Mouse (Mus musculus) CD4-positive helper T cell, adult 2 months (primary cell): ENCODE measurements around the gene Fbxw4.

Experiments used
- DNase-seq: peaks from one replicate; pipeline ENCODE4 v3.0.0-alpha.2; 2012; ENCODE audit warnings: low read depth, missing footprints, low spot score

Fbxw4 gene

DNA sequence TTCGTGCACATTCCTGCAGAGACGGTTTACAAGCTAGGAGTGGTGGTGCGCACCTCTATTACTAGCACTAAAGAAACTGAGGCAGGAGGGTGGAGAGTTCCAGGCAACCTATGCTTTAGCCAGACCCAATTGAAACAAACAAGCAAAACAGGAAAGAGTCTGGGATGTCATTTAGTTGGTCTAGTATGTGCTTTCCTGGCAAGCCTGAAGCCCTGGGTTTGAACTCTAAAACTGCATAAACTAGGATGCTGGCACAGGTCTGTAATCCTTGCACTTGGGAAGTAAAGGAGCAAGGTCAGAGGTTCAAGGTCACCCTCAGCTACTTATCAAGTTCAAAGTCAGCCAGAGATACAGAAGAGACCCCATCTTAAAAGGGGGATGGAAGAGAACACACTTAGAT lies 118.1 kb downstream of the Fbxw4 start:
- DNase-seq: no peak

DNA sequence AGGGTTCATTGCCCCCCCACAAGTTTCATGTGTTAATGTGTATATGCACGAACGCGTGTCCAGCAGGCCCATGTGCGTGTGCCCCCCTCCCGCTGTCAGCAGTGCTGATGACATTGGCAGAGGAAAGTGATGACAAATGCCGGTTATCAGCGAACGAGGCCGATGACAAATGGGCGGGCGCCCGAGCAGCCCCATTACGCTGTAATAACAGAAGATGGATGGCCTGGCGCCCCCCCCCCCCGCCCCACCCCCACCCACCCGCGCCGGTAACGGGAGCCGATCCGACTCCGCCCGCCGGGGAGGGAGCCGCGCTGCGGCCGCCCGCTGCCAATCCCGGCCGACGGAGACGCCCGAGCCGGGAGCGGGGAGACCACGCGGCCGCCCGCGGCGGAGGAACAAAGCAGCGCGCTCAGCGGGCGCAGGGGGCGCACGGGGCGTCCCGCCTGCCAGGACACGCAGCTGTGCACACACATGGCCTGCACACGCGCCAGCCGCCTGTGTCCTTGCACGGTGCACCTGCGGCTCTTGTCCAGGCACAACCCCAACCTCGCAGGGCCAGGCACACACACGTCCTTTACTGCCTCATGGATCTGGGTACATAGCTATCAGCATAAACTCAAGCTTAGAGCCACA lies 118.6 kb downstream of the Fbxw4 start:
- DNase-seq: peak; percentile 32

DNA sequence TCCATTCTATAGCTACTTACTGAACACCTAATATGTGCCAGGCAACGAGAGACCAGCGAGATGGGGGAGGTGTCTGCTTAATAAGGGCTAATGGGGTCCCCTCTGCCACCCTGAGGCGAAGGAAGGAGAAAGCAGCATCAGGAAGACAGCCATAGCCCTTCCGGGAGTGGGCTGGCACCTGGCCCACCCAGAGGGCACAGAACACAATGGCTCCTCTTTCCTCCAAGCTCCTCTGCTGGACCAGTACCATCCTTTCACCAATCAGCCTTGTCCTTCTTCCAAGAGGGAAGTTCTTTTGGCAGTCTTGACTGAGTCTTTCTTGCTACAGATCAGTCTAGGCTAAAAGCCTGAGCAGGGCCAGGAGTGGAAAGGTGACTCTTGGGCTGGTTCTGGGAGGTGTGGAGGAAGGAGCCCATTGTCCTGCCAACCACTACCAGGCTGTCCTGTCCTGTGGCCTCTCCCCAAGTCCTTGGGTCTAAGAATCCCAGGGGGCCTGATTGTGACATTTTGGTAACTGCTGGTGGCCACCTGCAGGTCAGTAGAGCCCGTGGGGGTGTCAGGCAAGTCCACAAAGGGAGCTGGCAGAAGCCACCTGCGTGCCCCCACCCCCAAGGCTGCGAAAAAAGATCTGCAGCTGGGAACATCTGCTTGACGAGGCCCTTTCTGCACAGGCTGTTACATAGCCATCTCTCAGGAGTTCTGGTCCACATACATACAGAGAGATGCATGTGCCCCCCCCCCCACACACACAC lies 119.3 kb downstream of the Fbxw4 start:
- DNase-seq: no peak

DNA sequence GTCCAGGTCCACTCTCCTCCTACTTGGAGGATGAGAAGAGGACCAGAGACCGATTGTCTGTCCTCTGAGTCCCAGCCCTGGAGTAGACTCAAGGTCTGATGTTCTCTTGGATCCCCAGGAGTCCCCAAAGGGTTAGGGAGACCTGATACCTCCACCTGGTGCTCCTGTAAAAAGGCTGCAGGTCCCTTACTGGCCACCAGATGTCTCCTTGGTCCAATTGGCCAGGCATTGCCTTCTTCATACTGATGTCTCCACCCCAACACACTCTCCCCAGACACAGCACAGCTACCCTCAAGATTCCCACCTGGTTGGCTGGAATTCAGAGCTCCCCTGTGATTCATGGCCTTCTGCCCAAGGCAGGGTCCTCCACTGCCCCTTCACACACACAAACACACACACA lies 122.6 kb downstream of the Fbxw4 start:
- DNase-seq: peak; percentile 64

DNA sequence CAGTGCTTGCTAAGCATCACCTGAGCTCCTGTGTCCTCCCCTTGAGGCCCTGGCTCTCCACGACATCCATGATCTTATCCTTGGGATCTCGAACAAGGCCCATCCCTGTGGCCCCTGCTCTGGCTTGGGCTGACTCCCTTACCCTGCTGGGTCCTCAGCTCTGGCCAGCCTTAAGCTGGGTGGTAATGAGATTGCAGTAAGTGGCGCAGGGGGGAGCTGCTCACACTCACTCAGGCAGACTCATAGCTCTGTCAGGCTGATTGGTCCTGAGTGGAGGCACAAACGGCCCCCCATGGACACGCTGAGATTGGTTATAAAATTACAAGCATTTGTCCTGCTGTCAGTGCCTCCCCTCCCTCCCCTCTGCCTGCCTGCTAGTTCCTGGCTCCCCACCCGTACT lies 124.2 kb downstream of the Fbxw4 start:
- DNase-seq: no peak

DNA sequence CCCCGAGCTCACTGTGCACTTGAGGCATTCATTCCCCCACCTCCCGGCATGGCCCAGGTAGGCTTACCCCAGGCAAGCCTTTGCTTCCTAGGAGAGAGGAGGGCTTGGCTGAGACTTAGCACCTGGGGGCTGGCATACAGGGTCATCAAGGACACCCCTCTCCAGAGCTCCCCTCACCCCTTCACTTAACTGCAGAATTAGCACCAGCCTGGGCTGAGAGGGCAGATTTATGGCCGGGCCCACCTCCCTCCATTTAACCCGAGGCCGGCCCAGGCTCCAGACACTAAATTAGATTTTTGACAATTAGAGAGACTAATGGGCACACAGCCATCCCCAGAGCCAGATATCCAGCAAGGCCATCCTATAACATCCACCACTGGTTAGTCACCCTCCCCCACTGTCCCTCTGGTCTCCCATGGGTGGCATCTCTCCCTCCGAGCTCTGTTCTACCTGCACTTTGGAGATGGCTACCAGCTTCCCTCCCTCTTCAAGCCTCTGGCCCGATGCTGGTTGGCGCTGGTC lies 124.8 kb downstream of the Fbxw4 start:
- DNase-seq: no peak

DNA sequence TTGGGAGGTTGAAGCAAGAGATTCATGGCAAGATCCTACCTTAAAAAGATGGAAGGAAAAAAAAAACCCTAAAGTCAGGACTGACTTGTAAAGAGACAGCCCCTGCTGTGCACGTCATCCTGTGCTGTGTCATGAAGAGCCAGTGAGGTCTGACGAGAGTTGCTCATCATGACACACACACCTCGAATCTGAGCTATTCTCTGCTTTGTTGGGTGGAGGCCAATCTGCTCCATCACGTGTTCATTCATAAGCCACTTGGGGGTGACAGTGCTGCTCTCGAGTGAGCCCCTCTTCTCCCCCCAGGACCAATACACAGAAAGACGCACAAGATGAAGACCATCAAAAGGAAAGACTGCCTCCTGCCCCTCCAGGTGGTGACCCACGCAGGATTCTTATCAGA lies 126.5 kb downstream of the Fbxw4 start:
- no peak for DNase-seq

DNA sequence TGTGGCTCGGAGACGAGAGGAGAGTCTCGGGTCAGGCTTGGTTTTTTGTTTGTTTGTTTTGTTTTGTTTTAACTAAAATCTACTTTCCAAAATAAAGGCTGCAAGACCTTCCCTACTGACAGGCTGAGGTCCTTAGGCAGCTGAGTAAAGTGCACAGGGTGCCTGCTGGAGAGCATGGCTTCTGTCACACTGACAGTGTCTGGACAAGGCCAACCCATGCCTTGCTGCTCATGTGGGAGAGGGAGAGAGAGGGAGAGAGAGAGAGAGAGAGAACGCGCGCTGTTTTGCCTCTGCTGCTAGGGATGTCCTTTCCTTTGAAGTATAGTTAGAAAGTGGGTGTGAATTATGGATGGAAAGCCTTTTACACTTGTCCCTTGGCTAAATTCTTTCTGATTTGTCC lies 128.6 kb downstream of the Fbxw4 start:
- DNase-seq: no peak

DNA sequence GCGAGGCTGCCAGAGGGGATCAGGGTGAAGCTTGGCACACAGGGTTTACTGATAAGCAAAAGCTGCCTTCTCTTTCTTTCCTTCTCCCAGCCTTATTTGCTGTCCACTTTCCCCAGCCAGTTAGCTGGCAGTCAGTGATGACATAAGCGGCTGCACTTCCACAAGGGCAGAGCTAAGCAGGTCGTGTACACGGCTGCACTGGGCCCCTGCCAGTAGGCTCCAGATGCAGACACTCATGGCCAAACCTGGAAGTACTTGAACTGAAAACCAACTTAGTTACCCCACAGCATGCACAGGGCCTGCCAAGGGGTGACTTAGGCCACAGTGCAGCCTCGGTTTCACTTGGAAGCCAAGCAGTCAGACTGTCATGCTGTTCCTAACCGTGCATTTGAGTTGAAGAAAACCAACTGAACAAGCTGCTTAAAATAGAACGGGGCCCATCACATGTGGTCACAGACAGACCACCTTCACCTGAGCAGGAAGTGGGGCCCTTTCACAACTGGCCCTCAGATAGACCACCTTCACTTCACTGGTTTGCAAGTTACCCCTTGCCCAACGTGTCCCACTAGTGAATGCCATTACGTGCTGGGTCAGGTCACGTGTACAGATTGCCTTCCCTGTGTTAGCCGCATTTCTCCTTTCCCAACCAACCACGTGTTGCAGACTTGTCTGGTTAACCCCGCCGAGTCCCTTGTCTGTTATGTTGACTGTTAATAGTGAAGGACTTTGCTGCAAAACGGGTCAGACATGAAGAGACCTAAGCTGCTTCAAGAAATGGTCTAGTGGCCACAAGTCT lies 129.7 kb downstream of the Fbxw4 start:
- DNase-seq: no peak

DNA sequence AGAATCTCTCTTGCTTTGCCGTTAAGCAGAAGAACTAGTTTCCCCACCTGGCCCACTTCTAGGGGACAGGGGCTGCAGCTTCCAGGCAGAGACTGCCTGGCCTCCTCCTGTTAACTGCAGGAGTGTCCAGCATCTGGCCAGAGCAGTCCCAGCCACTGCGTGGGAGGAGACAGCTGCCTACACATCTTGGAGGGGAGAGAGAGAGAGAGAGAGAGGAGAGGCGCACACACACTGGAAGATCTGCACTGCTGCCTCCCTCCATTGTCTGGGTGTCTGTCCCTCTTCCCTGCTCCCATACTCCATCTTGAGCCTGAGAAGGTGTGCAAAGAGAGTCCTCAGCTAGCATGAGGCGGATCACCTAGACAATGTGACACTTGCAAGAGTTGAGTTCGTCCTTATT lies 130.8 kb downstream of the Fbxw4 start:
- DNase-seq: no peak
